Mouse (Mus musculus) heart, postnatal 0 days (tissue): ENCODE measurements at regions not wholly inside any gene's neighbourhood (a gene's known extent, or its start where the extent isn't known, plus 50 kb on each side); places are given as distances from the start of the nearest gene placed in this dataset.

Experiments
- ATAC-seq: fragments of 200-750 bp; cut with Nextera tagmentation; 2 replicates; pipeline ENCODE4 v1.8.0; 2017; ENCODE audit warnings: low read depth, moderate number of reproducible peaks, moderate library complexity; ENCODE audit not compliant: insufficient read depth
- DNase-seq: peaks from one replicate; pipeline ENCODE4 v3.0.0-alpha.2; 2016; ENCODE audit warnings: low spot score
- H3K27ac ChIP-seq: fragments of 300-500 bp; sonication (generic); 2 replicates; pipeline ENCODE4 v1.5.1; 2014; ENCODE audit warnings: low read depth, mild to moderate bottlenecking
- H3K27me3 ChIP-seq: fragments of 300-500 bp; sonication (generic); 2 replicates; pipeline ENCODE4 v1.6.1; 2014; ENCODE audit warnings: low read length, mixed read lengths; ENCODE audit not compliant: control insufficient read depth, insufficient read depth
- H3K36me3 ChIP-seq: fragments of 300-500 bp; sonication (generic); replicated peaks from 2 replicates; pipeline ENCODE4 v1.6.1; 2014; ENCODE audit warnings: low read length, mixed read lengths; ENCODE audit not compliant: control insufficient read depth, insufficient read depth
- H3K4me1 ChIP-seq: fragments of 300-500 bp; sonication (generic); 2 replicates; pipeline ENCODE4 v1.6.1; 2014; ENCODE audit warnings: antibody characterized with exemption; ENCODE audit not compliant: control insufficient read depth, insufficient read depth
- H3K4me2 ChIP-seq: fragments of 300-500 bp; sonication (generic); 2 replicates; pipeline ENCODE4 v1.6.1; 2014; ENCODE audit warnings: low read depth, mild to moderate bottlenecking, low read length, moderate library complexity
- H3K4me3 ChIP-seq: fragments of 300-500 bp; sonication (generic); 2 replicates; pipeline ENCODE4 v1.5.1; 2014; ENCODE audit warnings: low read depth, low read length
- H3K9ac ChIP-seq: fragments of 300-500 bp; sonication (generic); replicated peaks from 2 replicates; pipeline ENCODE4 v1.6.1; 2014; ENCODE audit warnings: low read depth, low read length, mixed read lengths
- H3K9me3 ChIP-seq: fragments of 300-500 bp; sonication (generic); replicated peaks from 2 replicates; pipeline ENCODE4 v1.6.1; 2016; ENCODE audit warnings: low read length; ENCODE audit not compliant: control insufficient read depth
- CTCF ChIP-seq: IDR thresholded peaks from 2 replicates; pipeline ENCODE4 v1.5.1; 2016; ENCODE audit warnings: antibody characterized with exemption, control low read depth, low read depth
- EP300 ChIP-seq: IDR thresholded peaks from 2 replicates; pipeline ENCODE4 v1.6.1; 2016; ENCODE audit warnings: antibody characterized with exemption, low read depth
- WGBS: fragments of 180-500 bp; shearing (Covaris S2); extraction: QIAGEN DNeasy Blood & Tissue Kit; methylation state at CpG from one replicate; pipeline ENCODE4 v1.1.7; 2014; 5-methylcytosine and 5-hydroxymethylcytosine counted together

GRCm38 (mm10) chr13:79285478-79285877 is 1085.9 kb upstream of the Nr2f1 start:
- Histone ChIP-seq H3K4me2 (no peak overlapping the region), H3K4me1 (no peaks in the 10 kb centered on the region), H3K9me3 (no peaks in the 10 kb centered on the region), H3K27me3 (no peaks in the 10 kb centered on the region), H3K4me3 (no peak overlapping the region), H3K9ac (no peak overlapping the region), H3K27ac (no peak overlapping the region), H3K36me3 (no peaks in the 10 kb centered on the region)
- 5% methylated on average over 2 of the region's 2 CpGs for WGBS
- TF ChIP-seq EP300 (no peak), CTCF (peak; percentile 34)
- DNase-seq = peak; percentile 18
- no peak for ATAC-seq

GRCm38 (mm10) chr13:79277714-79278113 is 1078.2 kb upstream of the Nr2f1 start:
- DNase-seq (no peak), ATAC-seq (no peak)
- Histone ChIP-seq H3K4me3 (no peak overlapping the region), H3K4me2 (no peak overlapping the region), H3K9ac (no peak overlapping the region), H3K9me3 (no peaks in the 10 kb centered on the region), H3K4me1 (no peaks in the 10 kb centered on the region), H3K27ac (no peak overlapping the region), H3K36me3 (no peaks in the 10 kb centered on the region), H3K27me3 (no peaks in the 10 kb centered on the region)
- TF ChIP-seq CTCF = no peak
- TF ChIP-seq EP300 = no peak
- 51% methylated on average over 6 of the region's 6 CpGs for WGBS

GRCm38 (mm10) chr13:79277313-79277712 is 1077.8 kb upstream of the Nr2f1 start:
- Histone ChIP-seq H3K4me1 (no peaks in the 10 kb centered on the region), H3K4me3 (no peak overlapping the region), H3K9ac (no peak overlapping the region), H3K36me3 (no peaks in the 10 kb centered on the region), H3K9me3 (no peaks in the 10 kb centered on the region), H3K4me2 (no peak overlapping the region), H3K27me3 (no peaks in the 10 kb centered on the region), H3K27ac (no peak overlapping the region)
- no peak for DNase-seq
- ATAC-seq = no peak
- no peak for TF ChIP-seq CTCF
- no peak for TF ChIP-seq EP300
- 69% methylated on average over 7 of the region's 7 CpGs for WGBS

- TF ChIP-seq EP300 (no peak), CTCF (no peak)
- Histone ChIP-seq H3K4me3 (no peak overlapping the region), H3K9ac (no peak overlapping the region), H3K4me2 (no peak overlapping the region), H3K9me3 (no peaks in the 10 kb centered on the region), H3K4me1 (no peaks in the 10 kb centered on the region), H3K27me3 (no peaks in the 10 kb centered on the region), H3K36me3 (no peaks in the 10 kb centered on the region), H3K27ac (no peak overlapping the region)
- DNase-seq (no peak), ATAC-seq (no peak)
- WGBS = 56% methylated on average over 5 of the region's 5 CpGs
These were observed 1055.8 kb upstream of the Nr2f1 start for GRCm38 (mm10) chr13:79255362-79255761.

- no peaks in the 10 kb centered on the region for H3K27me3 ChIP-seq
- H3K9me3 ChIP-seq = no peaks in the 10 kb centered on the region
- H3K9ac ChIP-seq = no peak overlapping the region
- no peak overlapping the region for H3K4me3 ChIP-seq
- H3K4me1 ChIP-seq = no peaks in the 10 kb centered on the region
- H3K36me3 ChIP-seq = no peaks in the 10 kb centered on the region
- no peak for TF ChIP-seq EP300
- no peak for TF ChIP-seq CTCF
- H3K4me2 ChIP-seq = no peak overlapping the region
- WGBS = 53% methylated on average over 5 of the region's 5 CpGs
- H3K27ac ChIP-seq = no peak overlapping the region
- DNase-seq (no peak), ATAC-seq (no peak)
These were observed 1052.8 kb upstream of the Nr2f1 start for GRCm38 (mm10) chr13:79252385-79252784.

GRCm38 (mm10) chr13:79251269-79251668 is 1051.7 kb upstream of the Nr2f1 start:
- WGBS = 92% methylated on average over 1 of the region's 1 CpGs
- Histone ChIP-seq H3K9ac (no peak overlapping the region), H3K27me3 (no peaks in the 10 kb centered on the region), H3K36me3 (no peaks in the 10 kb centered on the region), H3K27ac (no peak overlapping the region), H3K9me3 (no peaks in the 10 kb centered on the region), H3K4me3 (no peak overlapping the region), H3K4me1 (no peaks in the 10 kb centered on the region), H3K4me2 (no peak overlapping the region)
- no peak for ATAC-seq
- DNase-seq = no peak
- TF ChIP-seq EP300 = no peak
- no peak for TF ChIP-seq CTCF
